Mouse (Mus musculus): ENCODE data around the gene Hyal1.

The Hyal1 gene

GRCm38 (mm10) chr9:107620954-107621353 is 44.2 kb downstream of the Hyal1 start:
- DNase-seq = no peak

GRCm38 (mm10) chr9:107624539-107624938 is 47.8 kb downstream of the Hyal1 start:
- DNase-seq = peak; percentile 75

DNA sequence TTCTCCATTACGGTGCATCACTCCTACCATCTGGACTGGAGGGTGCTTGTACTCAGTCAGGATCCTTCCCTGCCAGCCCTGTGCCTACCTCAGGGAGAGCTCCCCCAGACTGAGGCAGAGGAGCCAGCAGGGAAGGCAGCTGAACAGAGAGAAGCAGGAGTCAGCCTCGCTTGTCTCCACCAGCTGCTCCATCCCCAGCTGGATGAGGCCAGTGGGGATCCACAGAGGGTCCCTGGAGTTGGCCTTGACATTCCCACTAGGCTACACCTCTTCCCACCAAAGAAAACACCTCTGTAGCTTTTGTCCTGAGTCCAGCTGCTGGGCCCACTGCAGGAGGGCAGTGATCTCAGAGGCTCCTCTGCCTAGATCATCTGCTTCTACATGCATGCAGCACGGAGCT is 48.2 kb downstream of the Hyal1 start:
- no peak for DNase-seq

- DNase-seq = peak; percentile 56
Observed at GRCm38 (mm10) chr9:107625351-107626128, 48.8 kb downstream of the Hyal1 start.

GRCm38 (mm10) chr9:107626158-107626843 is 49.6 kb downstream of the Hyal1 start:
- no peak for DNase-seq

- DNase-seq = peak; percentile 96
Observed at GRCm38 (mm10) chr9:107626844-107627277, 50.1 kb downstream of the Hyal1 start.

- DNase-seq = no peak
Observed at GRCm38 (mm10) chr9:107627387-107628255, 50.9 kb downstream of the Hyal1 start.

DNA sequence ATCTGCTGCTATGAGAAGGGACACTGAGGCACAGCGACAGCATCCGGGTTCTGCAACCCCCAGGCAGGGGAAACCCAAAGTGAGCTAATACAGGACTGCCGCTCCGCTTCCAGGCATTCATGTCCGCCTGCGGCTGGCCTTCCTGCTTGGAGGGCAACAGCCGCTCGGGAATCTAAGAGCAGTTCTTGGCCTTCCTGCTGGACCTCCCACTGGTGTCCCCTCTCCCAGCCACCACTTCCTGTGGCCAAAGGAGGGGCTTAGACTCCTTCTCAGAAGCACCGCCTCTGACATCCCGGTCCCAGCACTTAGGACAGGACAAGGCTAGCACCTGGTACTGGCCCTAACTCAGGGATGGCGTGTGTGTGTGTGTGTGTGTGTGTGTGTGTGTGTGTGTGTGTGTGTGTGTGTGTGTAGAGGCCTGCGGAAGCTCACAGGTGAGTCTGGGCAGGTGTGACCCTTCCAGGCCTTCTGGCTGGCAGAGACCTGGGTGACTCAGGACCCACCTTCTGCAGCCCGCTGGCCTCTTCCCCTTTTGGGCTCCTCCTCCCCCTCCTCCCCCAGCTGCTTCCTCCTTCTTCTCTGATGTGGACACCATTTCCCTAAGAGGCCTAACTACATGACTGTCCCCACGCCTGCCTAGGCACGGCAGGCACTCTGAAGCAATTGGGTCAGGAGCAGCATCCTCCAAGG is 52.1 kb downstream of the Hyal1 start:
- no peak for DNase-seq

DNA sequence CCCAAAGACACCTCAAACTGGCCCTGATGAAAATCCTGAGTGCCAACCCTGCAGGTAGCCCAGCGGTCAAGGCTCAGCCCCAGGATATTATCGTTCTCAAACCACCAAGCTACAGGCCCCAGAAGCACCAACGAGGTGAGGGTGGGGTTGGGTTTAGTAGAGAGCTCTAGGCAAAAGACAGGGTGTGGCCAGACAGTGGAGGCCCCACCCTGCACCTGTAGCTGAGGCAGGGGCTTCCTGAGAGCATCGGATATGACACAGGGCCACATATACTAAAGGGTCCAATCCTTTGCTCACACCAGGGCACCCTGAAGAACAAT is 52.6 kb downstream of the Hyal1 start:
- DNase-seq = peak; percentile 55

DNA sequence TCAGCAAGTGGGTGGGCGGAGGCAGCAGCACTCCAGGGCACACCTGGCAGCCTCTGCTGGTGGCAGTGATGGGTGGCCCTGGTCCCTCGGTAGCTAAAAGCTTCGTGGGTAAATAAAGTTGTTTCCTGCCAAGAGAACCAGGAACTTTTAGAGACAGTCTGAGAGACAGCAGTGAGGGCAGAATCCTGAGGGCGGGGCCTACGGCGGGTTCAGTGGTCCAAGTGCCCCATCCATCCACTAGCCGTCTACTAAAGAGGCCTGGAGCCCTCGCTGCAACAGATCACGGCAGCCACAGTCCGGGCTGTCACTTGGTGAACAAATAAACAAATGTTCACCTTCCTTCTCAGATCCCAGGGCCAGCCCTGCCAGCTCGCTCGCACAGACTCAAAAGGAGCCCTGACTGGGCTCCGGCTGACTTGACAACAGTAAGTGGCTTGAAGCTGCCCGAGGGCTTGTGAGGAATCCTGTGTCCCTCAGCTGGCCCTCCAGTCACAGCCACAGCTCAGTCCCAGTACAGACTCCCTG is 53.2 kb downstream of the Hyal1 start:
- DNase-seq = peak; percentile 78

GRCm38 (mm10) chr9:107630576-107630975 is 53.8 kb downstream of the Hyal1 start:
- no peak for DNase-seq
